Mouse (Mus musculus) lung, postnatal 0 days (tissue): ENCODE results near the gene Tmem116.
A peak's percentile ranks its signal among the peaks of the same experiment; 100 is the strongest.

ENCODE experiments used
- CTCF ChIP-seq: IDR thresholded peaks from 2 replicates; pipeline ENCODE4 v1.5.1; 2016; ENCODE audit warnings: antibody characterized with exemption, mild to moderate bottlenecking
- EP300 ChIP-seq: IDR thresholded peaks from 2 replicates; pipeline ENCODE4 v1.6.1; 2016; ENCODE audit warnings: antibody characterized with exemption, mild to moderate bottlenecking, control low read depth

- TF ChIP-seq CTCF (no peak), EP300 (0 out of 2 replicates have a peak, but pooled peaks have one; percentile 8)
Observed at GRCm38 (mm10) chr5:121463601-121464250, 12.0 kb downstream of the Tmem116 start.
